Mouse (Mus musculus): Measurements from ENCODE around the gene Mreg.
A peak's percentile ranks its signal among the peaks of the same experiment; 100 is the strongest.

Gene Mreg

GRCm38 (mm10) chr1:72226887-72227481 is 14.9 kb upstream of the Mreg start:
- DNase-seq (ENCODE audit: low read depth, low spot score) = no peak

- DNase-seq (ENCODE audit: low read depth, low spot score) = no peak
These were observed 14.2 kb upstream of the Mreg start for GRCm38 (mm10) chr1:72226172-72226886.

- peak; percentile 73 for DNase-seq (ENCODE audit: low read depth, low spot score)
These were observed 13.6 kb upstream of the Mreg start for GRCm38 (mm10) chr1:72225720-72226171.

DNA sequence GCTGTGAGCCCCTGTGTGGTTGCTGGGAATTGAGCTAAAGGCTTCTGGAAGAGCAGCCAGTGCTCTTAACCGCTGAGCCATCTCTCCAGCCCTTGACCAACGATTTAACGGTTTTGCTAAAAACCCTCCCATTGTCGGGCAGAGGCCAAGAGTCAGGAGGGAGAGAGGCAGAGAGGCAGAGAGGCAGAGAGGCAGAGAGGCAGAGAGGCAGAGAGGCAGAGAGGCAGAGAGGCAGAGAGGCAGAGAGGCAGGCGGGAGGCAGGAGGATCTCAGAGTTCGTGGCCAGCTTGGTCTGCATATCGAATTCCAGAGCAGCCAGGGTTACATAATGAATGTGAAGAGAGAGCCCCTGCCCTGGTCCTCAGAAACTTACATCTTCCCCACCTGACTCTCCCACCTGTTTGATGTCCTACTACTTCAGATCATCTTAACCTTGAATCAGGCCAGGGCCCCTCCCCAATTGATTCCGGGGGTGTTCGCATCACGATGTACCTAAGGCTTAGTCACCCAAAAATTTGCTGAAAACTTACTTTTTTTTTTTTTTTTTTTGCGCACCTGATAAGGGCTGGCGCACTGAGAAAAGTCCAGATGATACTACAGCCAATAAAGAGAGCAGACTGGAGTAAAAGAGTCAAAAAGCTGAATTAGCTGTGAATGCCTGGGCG is 13.1 kb upstream of the Mreg start:
- no peak for DNase-seq (ENCODE audit: low read depth, low spot score)

- peak; percentile 87 for DNase-seq (ENCODE audit: low read depth, low spot score)
These were observed 7.9 kb upstream of the Mreg start for GRCm38 (mm10) chr1:72220008-72220407.

GRCm38 (mm10) chr1:72219116-72219515 is 7.0 kb upstream of the Mreg start:
- no peak for DNase-seq (ENCODE audit: low read depth, low spot score)

GRCm38 (mm10) chr1:72218626-72219025 is 6.5 kb upstream of the Mreg start:
- no peak for DNase-seq (ENCODE audit: low read depth, low spot score)

GRCm38 (mm10) chr1:72216761-72217160 is 4.7 kb upstream of the Mreg start:
- no peak for DNase-seq (ENCODE audit: low read depth, low spot score)

GRCm38 (mm10) chr1:72215174-72215573 is 3.1 kb upstream of the Mreg start:
- DNase-seq (ENCODE audit: low read depth, low spot score) = no peak

DNA sequence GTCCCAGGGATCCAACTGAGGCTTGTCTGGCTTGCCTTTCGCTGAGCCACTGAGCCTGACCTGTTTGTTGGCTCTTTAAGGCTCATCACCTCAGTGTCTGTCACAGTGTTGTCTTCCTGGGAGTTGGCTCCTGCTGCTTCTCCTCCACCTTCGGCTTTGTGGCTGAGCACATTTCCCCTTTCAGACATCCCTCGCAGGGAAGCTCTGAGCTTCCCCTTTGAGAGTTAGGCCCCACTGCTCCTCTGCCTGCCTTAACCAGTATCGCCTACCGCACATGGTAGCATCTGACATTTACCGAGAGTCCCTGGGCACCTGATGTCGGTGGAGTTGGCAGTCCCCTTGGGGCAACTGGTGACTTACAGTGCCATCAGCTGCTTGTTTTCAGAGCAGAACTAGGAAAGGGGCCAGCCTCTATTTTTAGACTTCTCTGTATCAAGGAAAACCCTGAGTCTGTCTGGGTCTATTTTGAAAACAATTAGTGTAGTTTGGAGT is 2.4 kb upstream of the Mreg start:
- no peak for DNase-seq (ENCODE audit: low read depth, low spot score)

DNA sequence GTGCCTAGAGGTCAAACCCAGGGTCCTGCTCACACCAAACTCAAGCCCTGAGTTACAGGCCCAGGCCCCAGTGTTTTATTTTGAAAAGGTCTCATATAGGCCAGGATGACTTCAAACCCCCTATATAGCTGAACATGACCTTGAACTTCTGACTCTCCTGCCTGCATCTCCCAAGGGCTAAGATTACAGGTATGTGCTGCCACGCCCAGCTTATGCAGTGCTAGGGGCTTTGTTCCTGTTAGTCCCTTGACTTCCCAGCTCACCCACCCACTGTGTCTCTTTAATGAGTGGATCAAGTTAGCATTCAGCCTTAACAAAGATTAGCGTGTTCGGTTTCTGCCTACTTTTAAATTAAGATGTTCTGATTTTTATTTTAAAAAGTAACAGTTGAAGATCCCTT is 1.8 kb upstream of the Mreg start:
- DNase-seq (ENCODE audit: low read depth, low spot score) = no peak

DNA sequence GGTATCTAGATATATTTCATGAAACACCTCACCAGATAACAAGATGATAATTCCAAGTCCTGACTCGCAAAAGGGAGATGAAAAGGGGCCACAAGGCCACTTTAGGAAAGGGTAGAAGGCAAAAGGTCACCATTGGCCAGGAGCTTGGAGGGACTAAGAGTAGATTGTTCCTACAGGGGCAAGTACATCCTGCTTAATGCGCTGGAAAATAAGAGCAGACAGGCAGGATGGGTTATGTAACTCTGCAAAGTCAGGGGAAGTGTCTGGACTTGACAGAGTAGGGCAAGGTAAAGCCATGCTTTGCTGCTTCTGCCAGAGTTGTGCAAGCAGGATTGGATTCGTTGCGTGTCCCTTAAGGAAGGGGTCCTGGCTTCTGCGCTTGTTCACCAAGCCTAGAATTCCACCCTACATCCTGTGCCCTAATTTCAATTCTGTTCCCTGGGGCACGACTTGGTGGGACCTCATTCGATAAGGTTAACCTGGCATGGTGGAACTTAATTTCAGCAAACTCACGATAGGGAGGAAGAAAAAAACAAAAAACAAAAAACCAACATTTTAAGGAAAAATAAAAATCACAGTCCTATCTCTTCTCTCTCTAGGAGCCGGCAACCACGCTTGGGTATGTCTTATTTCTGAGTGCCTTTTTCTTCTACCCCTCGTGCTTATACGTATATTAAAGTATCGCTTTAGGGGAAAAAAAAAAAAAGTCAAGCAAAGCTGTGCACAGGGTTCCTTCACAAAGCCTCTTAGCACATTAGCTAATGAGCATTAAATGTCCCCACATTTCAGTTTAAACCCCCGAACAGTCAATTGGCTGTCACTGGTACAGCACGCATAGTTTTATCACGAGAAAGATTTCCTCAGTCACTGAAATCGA is 1.1 kb downstream of the Mreg start:
- DNase-seq (ENCODE audit: low read depth, low spot score) = peak; percentile 41

DNA sequence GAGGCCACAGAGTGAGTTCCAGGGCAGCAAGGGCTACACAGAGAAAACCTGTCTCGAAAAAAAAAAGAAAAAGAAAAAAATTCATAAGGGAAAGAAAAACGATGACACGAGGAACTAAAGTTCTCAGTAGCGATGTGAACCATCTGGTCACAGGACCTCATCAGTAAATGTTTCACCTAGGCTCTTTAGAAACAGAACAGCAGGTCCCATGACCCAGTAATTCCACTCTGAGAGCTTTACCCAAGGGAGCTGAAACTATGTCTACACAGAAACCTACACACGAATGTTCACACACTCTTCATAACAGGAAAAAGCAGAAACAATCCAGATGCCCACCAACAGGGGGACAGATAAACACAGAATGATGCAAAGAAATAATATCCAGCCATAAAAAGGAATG is 4.0 kb downstream of the Mreg start:
- no peak for DNase-seq (ENCODE audit: low read depth, low spot score)

DNA sequence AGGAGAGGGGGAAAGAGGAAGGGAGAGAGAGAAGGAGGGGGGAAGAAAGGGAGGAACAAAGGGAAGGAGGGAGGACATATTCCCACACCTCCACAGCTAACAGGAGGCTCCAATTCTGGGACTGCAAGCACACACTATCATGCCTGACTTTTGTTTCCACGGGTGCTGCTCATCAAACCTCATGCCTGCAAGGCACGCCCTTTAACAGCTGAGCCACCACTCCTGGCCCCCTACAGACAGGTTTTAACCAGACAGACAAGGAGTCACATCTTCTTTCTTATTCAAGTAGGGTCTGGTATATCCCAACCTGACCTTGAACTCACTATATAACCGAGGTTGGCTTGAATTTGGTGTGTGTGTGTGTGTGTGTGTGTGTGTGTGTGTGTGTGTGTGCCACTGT is 7.0 kb downstream of the Mreg start:
- DNase-seq (ENCODE audit: low read depth, low spot score) = no peak

GRCm38 (mm10) chr1:72203204-72203603 is 8.9 kb downstream of the Mreg start:
- DNase-seq (ENCODE audit: low read depth, low spot score) = no peak

GRCm38 (mm10) chr1:72202705-72203104 is 9.4 kb downstream of the Mreg start:
- DNase-seq (ENCODE audit: low read depth, low spot score) = no peak

GRCm38 (mm10) chr1:72202068-72202467 is 10.0 kb downstream of the Mreg start:
- DNase-seq (ENCODE audit: low read depth, low spot score) = no peak

GRCm38 (mm10) chr1:72201126-72201525 is 11.0 kb downstream of the Mreg start:
- no peak for DNase-seq (ENCODE audit: low read depth, low spot score)

GRCm38 (mm10) chr1:72198142-72198806 is 13.8 kb downstream of the Mreg start:
- no peak for DNase-seq (ENCODE audit: low read depth, low spot score)

DNA sequence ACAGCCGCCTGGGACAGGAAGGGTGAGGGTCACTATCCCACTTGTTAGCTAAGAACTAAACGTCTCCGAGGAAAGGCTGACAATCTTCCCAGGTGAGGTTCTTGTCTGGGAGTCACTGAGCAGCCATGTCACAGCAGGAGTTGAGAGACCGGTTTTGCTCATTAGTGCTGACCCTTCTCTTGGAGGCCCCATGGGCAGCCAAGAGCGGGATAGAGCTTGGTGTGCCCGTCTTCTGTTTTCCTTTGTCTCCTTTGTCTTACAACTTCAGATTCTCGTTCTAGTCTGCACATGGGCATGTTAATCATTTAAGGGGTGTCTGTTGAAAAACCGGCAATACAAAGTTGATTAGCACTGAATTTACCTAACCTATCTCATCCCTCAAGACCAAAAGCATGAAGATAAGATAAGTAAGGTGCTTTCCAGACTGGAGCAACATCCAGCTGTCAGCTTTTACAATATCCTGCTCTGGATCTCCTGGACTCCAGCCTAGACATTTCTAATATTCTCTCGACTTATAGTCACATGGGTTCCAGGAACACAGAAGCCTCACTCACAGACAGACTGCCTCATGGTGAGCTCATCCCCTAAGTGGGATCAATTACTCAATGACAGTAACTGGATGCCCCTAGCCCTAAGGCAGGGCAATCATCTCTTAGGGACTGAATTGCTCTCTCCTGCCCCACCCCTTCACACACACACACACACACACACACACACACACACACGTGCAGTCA is 15.3 kb downstream of the Mreg start:
- no peak for DNase-seq (ENCODE audit: low read depth, low spot score)

- DNase-seq (ENCODE audit: low read depth, low spot score) = no peak
These were observed 16.0 kb downstream of the Mreg start for GRCm38 (mm10) chr1:72196123-72196522.
